Mouse (Mus musculus) neural tube, embryonic 12.5 days (tissue): Measurements from ENCODE around the gene Gm21985. TPM values are rescaled to one million over a fixed set of nuclear protein-coding genes. Genes with fewer than 3 reads are reported as not detected.

ENCODE experiments used
- ATAC-seq: fragments of 200-750 bp; cut with Nextera tagmentation; 2 replicates; pipeline ENCODE4 v1.8.0; 2017; ENCODE audit warnings: low read depth, mild to moderate bottlenecking, moderate TSS enrichment, moderate library complexity; ENCODE audit not compliant: low FRiP score
- H3K27ac ChIP-seq: fragments of 300-500 bp; sonication (generic); 2 replicates; pipeline ENCODE4 v1.5.1; 2016
- H3K27me3 ChIP-seq: fragments of 300-500 bp; sonication (generic); replicated peaks from 2 replicates; pipeline ENCODE4 v1.6.1; 2016; ENCODE audit warnings: mild to moderate bottlenecking
- H3K36me3 ChIP-seq: fragments of 300-500 bp; sonication (generic); 2 replicates; pipeline ENCODE4 v1.6.1; 2016; ENCODE audit warnings: mild to moderate bottlenecking
- H3K4me1 ChIP-seq: fragments of 300-500 bp; sonication (generic); 2 replicates; pipeline ENCODE4 v1.6.1; 2016
- H3K4me2 ChIP-seq: fragments of 300-500 bp; sonication (generic); replicated peaks from 2 replicates; pipeline ENCODE4 v1.6.1; 2016; ENCODE audit warnings: mild to moderate bottlenecking
- H3K4me3 ChIP-seq: fragments of 300-500 bp; sonication (generic); 2 replicates; pipeline ENCODE4 v1.5.1; 2016
- H3K9ac ChIP-seq: fragments of 300-500 bp; sonication (generic); 2 replicates; pipeline ENCODE4 v1.6.1; 2016; ENCODE audit warnings: mild to moderate bottlenecking
- H3K9me3 ChIP-seq: fragments of 300-500 bp; sonication (generic); 2 replicates; pipeline ENCODE4 v1.6.1; 2016; ENCODE audit warnings: mild to moderate bottlenecking
- WGBS: fragments of 180-500 bp; shearing (Covaris S2); methylation state at CpG from one replicate; pipeline ENCODE4 v1.1.7; 2016; 5-methylcytosine and 5-hydroxymethylcytosine counted together
- polyA plus RNA-seq: library from polyadenylated mRNA; unstranded; fragments of >200 nt; fragmentation: Nextera tagmentation; extraction: Ambion mirVana; gene quantifications from 2 replicates; pipeline ENCODE4 v1.2.1, GENCODE M21; 2016

Gm21985 gene
- polyA plus RNA-seq, 1 experiment from 2014 or later: not detected

DNA sequence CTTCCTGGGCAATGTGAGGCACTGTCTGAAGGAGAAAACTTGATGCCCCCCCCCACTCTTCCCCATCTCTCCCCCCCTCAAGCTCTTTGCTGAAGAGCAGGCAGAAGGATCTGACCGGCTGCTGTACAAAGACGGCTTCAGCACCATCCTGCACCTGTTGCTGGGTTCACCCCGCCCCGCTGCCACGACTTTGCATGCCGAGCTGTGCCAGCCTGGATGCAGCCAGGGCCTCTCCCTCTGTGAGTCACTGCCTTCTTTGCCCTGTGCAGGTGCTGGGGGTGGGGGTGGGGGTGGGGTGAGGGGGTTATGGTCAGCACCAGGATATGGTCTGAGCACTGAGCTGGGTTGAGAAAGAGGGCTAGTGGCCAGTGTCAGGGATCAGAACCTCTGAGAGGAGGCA is 19.9 kb upstream of the Gm21985 start:
- no peak for ATAC-seq
- Histone ChIP-seq H3K4me3 (no peak overlapping the region), H3K4me2 (no peak overlapping the region), H3K36me3 (peaks cover 20% of the 10 kb centered on the region), H3K4me1 (0 out of 2 replicates have a peak, but pooled peaks cover under 1% of the 10 kb centered on the region), H3K27me3 (no peaks in the 10 kb centered on the region), H3K9ac (no peak overlapping the region), H3K27ac (no peak overlapping the region), H3K9me3 (no peaks in the 10 kb centered on the region)
- 90% methylated on average over 6 of the region's 6 CpGs for WGBS

DNA sequence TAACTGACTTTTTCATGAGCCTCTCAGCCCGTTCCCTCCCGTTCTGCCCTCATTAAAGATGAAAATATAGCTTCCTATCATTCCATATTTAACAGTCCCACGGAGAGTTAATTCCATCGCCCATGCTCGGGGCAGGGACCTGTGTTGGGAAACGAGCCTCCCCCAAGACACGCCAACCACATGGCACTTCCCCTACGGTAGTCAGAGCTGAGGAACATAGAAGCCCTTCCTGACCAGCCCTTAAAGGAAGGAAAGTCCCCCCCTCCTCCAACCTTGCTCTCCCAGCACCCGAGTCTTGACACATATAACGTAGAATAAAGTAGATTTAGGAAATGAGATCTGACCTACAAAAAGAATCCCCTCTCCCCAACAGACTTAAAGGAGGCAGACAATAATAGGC is 18.8 kb upstream of the Gm21985 start:
- no peak overlapping the region for H3K4me3 ChIP-seq
- no peak overlapping the region for H3K9ac ChIP-seq
- 89% methylated on average over 10 of the region's 10 CpGs for WGBS
- H3K36me3 ChIP-seq: peaks cover 20% of the 10 kb centered on the region
- no peak overlapping the region for H3K4me2 ChIP-seq
- no peak for ATAC-seq
- no peak overlapping the region for H3K27ac ChIP-seq
- no peaks in the 10 kb centered on the region for H3K4me1 ChIP-seq
- H3K9me3 ChIP-seq: no peaks in the 10 kb centered on the region
- no peaks in the 10 kb centered on the region for H3K27me3 ChIP-seq

DNA sequence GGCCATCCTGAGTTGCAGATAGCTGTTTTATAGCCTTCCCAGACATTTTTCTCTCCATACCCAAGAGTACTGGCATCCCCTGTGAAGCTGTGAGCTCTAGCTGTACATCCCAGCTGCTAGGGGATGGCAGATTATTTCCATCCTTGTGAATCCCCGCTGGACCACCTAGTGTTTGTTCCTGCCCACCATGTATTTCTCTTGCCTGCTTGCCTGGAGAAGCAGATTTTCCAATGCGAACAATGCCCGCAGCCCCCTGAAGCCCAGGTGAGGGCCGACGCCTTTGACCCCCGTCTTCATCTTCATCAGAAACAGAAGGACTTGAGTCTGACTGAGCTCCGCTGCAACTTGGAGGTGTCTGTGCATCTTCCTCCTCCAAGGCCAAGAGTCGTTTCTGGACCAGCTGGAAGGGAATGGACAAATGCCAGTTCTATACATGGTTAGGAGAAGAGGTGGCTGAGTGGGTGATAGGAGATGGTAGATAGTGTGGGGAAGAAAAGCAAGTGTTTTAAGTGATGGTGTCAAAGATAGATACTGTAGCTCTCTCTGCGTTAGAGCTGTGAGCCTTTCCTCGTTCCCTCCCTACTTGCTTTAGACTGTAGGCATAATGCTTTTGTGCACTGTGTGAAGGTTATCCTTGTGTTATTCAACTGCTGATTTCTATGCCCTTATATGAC is 16.2 kb upstream of the Gm21985 start:
- Histone ChIP-seq H3K27me3 (no peaks in the 10 kb centered on the region), H3K4me2 (no peak overlapping the region), H3K4me1 (no peaks in the 10 kb centered on the region), H3K9ac (no peak overlapping the region), H3K36me3 (peaks cover 11% of the 10 kb centered on the region), H3K4me3 (no peak overlapping the region), H3K9me3 (no peaks in the 10 kb centered on the region), H3K27ac (no peak overlapping the region)
- ATAC-seq: no peak
- WGBS: 86% methylated on average over 10 of the region's 10 CpGs

DNA sequence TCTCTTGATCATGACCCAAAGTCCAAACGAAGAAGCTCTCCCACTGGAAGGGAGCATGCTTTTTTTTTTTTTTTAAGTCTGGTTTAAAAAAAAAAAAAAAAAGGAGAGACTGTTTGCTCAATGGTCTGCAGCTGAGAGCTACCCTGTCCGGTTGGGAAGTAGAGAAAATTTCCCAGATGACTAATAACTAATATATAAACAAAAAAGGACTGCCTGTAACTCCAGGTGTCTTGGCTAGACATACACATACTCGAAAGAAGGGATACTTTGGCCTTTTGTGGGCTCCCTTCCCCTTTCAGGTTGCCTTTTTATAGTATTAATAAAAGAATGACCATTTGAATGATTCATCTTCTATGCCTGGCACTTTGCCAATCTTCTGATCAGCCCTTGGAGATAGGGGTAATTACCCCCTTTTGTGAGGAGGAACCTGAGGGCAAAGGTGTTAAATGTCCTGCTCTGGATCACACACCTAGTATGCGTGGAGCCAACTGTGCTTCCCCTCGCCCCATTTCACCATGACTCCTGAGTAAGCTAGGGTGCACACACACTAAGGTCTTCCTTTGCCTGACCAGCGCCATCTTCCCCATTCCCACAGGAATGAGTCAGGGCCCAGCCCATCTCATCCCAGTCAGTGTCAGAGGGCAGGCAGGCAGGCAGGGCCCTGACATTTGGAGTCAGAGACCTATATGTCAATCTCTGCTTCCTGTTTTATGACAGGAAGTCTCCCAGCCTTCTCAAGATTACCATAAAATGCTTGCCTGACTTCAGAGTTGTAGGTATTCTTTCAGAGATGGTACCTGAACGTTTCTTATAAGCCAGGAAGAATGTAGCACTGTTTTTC is 11.2 kb upstream of the Gm21985 start:
- Histone ChIP-seq H3K4me3 (no peak overlapping the region), H3K9ac (no peak overlapping the region), H3K36me3 (no peaks in the 10 kb centered on the region), H3K4me1 (no peaks in the 10 kb centered on the region), H3K4me2 (no peak overlapping the region), H3K9me3 (no peaks in the 10 kb centered on the region), H3K27ac (no peak overlapping the region), H3K27me3 (no peaks in the 10 kb centered on the region)
- WGBS: 74% methylated on average over 7 of the region's 7 CpGs
- no peak for ATAC-seq

DNA sequence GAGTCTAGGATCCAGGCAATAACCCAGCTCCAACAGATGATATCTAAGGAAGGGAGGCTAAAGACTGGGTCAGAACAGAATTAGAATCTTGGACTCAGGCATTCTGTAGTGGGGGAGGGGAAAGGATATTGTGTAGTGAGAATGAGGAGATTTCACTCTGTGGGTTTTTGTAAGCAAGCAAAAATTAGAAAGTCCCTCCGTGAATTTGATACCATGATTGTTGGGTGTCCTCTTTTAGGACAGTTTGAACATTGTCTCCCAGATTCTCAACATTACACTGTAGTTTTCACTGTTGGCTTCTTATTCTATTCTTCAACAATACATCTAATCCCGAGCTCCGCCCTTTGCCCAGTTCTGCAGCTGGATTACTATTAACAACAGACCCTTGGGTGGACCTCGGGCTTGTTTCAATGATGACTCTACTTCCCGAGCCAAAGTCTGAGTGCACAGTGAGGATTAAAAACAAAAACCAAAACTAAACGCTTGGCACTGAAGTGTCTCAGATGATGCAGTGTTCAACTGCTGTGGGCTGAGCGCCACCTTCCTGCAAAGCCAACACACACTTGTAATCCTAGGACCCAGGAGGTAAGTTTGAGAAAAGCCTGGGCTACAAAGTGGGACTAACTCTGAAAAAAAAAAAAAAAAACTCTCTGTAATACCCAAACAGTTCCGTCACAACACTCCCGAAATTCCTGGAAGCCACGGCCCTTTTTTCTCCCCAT is 6.7 kb upstream of the Gm21985 start, which contains the start of gene Nutm1:
TSS of gene Nutm1 (minus strand) at position 51 of the 722 bp plus-strand sequence.
- H3K4me3 ChIP-seq: no peak within 1 kb of the TSS
- H3K9ac ChIP-seq: no peak within 1 kb of the TSS
- no peaks in the 10 kb centered on the region for H3K27me3 ChIP-seq
- H3K4me1 ChIP-seq: peaks cover 8% of the 10 kb centered on the region
- no peaks in the 10 kb centered on the region for H3K9me3 ChIP-seq
- H3K27ac ChIP-seq: no peak within 1 kb of the TSS
- no peaks in the 10 kb centered on the region for H3K36me3 ChIP-seq
- no peak for ATAC-seq
- no peak within 1 kb of the TSS for H3K4me2 ChIP-seq
- WGBS: 79% methylated on average over 10 of the region's 10 CpGs

DNA sequence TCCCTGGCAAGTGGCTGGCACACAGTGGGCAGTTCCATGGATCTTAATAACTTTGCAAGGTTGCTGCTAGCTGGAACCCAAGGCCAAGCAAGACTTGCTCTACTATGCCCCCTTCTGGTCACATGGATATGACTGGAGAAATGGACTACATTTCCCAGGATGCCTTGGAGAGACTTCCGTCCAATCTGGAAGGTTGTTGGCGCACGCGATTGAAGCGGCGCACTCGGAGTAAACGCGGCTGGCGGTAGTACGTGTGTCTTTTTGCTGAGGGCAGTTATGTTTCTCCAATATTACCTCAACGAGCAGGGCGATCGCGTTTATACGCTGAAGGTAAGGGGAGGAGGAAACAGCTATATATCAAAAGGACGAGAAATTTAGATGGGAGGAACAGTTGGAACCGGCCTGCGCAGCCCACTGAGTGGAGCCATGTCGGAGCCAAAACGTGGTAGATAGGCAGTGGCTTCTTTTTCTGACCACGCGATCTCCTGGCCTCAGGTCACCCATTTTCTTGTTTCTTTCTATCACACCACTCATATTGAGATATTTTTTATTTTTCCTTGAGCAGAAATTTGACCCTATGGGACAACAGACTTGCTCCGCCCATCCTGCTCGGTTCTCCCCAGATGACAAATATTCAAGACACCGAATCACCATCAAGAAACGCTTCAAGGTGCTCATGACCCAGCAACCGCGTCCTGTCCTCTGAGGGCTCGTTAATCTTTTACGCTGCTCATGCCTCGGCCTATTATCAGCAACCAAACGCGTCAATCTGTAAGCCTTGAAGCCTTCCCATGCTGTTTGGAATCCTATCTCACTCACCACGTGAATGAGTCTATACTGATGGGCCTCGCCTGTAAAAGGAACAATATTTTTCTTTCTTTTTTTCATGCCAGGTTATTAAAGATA is 4.1 kb upstream of the Gm21985 start, which contains the start of gene Nop10:
TSS of gene Nop10 (plus strand) at position 179 of the 906 bp plus-strand sequence.
- H3K9ac ChIP-seq: peak within 1 kb of the TSS; percentile 55
- H3K27me3 ChIP-seq: no peaks in the 10 kb centered on the region
- peak within 1 kb of the TSS; percentile 57 for H3K4me3 ChIP-seq
- no peak within 1 kb of the TSS for H3K27ac ChIP-seq
- no peaks in the 10 kb centered on the region for H3K9me3 ChIP-seq
- no peaks in the 10 kb centered on the region for H3K36me3 ChIP-seq
- H3K4me1 ChIP-seq: peaks cover 16% of the 10 kb centered on the region
- H3K4me2 ChIP-seq: peak within 1 kb of the TSS; percentile 69
- ATAC-seq: peak; percentile 46
- under 1% methylated on average over 36 of the region's 36 CpGs for WGBS

DNA sequence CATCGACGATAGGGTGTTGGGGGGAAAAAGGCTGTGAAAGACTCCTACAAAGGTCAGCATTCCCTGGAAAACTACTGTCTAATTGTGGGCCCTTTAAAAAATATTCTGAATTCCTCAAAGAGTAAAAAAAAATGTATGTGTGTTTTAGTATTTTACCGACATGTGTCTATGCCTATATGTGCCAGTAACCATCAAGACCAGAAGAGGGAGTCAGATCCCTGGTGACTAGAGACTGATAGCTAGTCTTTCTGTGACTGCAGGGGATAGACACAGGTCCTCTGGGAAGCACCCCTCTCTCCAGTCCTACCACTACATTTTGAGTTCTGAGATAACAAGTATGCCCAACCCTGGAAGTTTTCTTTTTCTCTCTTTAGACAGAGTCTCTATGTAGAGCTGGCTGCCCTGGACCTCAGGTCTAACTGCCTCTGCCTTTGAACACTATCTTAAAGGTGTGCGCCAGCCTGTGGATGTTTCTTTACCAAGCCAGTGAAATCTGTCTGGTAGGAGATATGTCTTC is 3.3 kb upstream of the Gm21985 start:
- Histone ChIP-seq H3K4me3 (peak overlapping the region; percentile 57), H3K4me1 (peaks cover 21% of the 10 kb centered on the region), H3K4me2 (peak overlapping the region; percentile 69), H3K9ac (peak overlapping the region; percentile 55), H3K9me3 (no peaks in the 10 kb centered on the region), H3K27ac (no peak overlapping the region), H3K27me3 (no peaks in the 10 kb centered on the region), H3K36me3 (no peaks in the 10 kb centered on the region)
- ATAC-seq: no peak
- 36% methylated on average over 4 of the region's 4 CpGs for WGBS

DNA sequence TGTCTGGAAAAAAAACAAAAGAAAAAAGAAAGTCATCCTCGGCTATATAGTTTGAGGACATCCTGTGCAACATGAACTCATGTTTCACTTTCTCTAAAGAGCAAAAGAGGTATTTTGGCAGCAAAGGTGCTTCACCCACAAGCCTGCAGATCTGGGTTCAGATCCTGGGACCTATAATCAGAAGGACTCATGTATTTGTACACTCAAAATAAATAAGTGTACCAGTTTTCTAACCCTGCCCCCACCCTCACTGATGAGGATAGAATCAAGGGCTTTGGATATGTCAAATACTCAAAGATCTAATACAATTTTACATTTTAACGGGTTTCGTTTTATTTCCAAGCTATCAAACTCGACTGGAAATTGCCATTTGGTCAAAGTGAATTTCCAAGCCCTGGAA is 1.8 kb upstream of the Gm21985 start:
- Histone ChIP-seq H3K36me3 (no peaks in the 10 kb centered on the region), H3K4me3 (no peak overlapping the region), H3K4me2 (no peak overlapping the region), H3K4me1 (peaks cover 21% of the 10 kb centered on the region), H3K27ac (no peak overlapping the region), H3K9ac (no peak overlapping the region), H3K27me3 (no peaks in the 10 kb centered on the region), H3K9me3 (no peaks in the 10 kb centered on the region)
- 83% methylated on average over 4 of the region's 4 CpGs for WGBS
- no peak for ATAC-seq

DNA sequence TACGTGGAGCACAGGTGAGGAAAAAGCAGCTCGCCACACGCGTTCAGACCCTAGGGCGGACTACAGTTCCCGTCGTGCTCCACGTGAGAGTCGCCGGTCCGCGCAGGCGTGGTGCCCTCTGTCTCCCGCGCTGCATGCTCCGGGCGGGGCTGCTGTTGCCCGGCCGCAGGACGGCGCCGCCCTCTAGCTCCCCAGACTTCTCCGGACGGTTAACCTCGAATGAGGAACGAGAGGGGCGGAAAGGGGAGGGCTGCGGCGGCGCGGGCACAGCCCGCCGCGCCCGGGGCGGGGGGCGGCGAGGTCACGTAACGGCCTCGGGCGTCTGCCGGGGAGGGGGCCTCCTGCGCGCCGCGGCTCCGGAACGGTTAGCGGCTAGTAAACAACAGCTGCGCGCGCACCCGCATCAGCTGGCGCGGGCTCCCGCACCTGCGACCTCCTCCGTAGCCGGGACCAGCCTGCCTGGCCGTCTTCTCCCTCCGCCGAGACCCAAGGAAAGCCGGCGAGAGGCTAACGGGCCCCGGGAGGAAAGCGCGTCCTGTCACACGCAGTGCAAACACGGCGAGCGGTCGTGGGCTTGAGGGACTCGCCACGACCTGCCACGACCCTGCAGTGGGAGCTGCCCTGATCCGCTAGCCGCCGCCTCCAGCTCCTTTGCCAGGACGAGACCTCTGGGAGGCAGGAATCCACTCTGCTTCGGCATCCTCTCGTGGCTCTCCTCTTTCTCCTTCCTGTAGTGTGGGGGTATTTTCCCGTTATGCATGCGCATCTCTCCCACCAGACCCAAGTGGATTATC is 469 bp upstream of the Gm21985 start, which contains the start of gene Slc12a6:
TSS of gene Slc12a6 (plus strand) at position 378 of the 794 bp plus-strand sequence.
- Histone ChIP-seq H3K4me1 (peaks cover 21% of the 10 kb centered on the region), H3K4me2 (peak within 1 kb of the TSS; percentile 91), H3K9me3 (no peaks in the 10 kb centered on the region), H3K9ac (peak within 1 kb of the TSS; percentile 75), H3K4me3 (peak within 1 kb of the TSS; percentile 71), H3K36me3 (no peaks in the 10 kb centered on the region), H3K27me3 (no peaks in the 10 kb centered on the region), H3K27ac (peak within 1 kb of the TSS; percentile 84)
- ATAC-seq: peak; percentile 92
- WGBS: under 1% methylated on average over 83 of the region's 85 CpGs

DNA sequence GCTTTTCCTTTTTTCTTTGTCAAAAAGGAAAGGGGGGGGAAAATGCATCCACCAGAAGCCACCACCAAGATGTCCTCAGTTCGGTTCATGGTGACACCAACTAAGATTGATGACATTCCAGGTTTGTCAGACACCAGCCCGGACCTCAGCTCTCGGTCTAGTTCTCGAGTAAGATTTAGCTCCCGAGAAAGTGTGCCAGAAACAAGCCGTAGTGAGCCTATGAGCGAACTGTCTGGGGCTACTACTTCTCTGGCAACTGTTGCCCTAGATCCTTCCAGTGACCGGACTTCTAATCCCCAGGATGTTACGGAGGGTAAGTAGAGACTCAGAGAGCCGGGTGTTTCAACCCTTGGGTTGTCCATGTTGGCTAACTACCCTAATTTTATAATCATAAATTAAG is 666 bp downstream of the Gm21985 start:
- no peaks in the 10 kb centered on the region for H3K36me3 ChIP-seq
- peak overlapping the region; percentile 91 for H3K4me2 ChIP-seq
- no peak for ATAC-seq
- 37% methylated on average over 10 of the region's 10 CpGs for WGBS
- H3K9me3 ChIP-seq: no peaks in the 10 kb centered on the region
- peaks cover 21% of the 10 kb centered on the region for H3K4me1 ChIP-seq
- no peaks in the 10 kb centered on the region for H3K27me3 ChIP-seq
- H3K27ac ChIP-seq: no peak overlapping the region
- H3K4me3 ChIP-seq: peak overlapping the region; percentile 71; the same call in 1 of the 2 replicates
- H3K9ac ChIP-seq: no peak overlapping the region
